Mouse (Mus musculus) layer of hippocampus, adult 18-20 months (tissue): Measurements from ENCODE around the gene Birc2. TPM values are rescaled to one million over a fixed set of nuclear protein-coding genes. Genes with fewer than 3 reads are reported as not detected.
"Not testable (repeated sequence)": the region's sequence is repeated elsewhere in the genome, so short reads cannot be mapped to it uniquely, and the experiment has no call there.

Experiments
- DNase-seq, 2 experiments: peaks; one replicate each; pipeline ENCODE4 v3.0.0; 2022; ENCODE audit warnings: low spot score in 2 of 2
- long read RNA-seq: library from polyadenylated mRNA; stranded (forward); transcript quantifications from one replicate; pipeline ENCODE4 v2.0.0, GENCODE M21; 2021
- total RNA-seq, 2 experiments: library from RNA; stranded (reverse); gene quantifications; 2 replicates each; pipeline ENCODE4 v1.2.3; 2021

Birc2 gene
- 10 to 100 TPM; 33.9 to 38.2 TPM for total RNA-seq
- long read RNA-seq, transcript Birc2-204 (8 exons, 3,331 nt) = major isoform, 35 of 52 reads
- long read RNA-seq, transcript Birc2-202 (7 exons, 3,130 nt) = minor isoform, 8 of 52 reads
- long read RNA-seq, partial matches to known transcripts = 1 of 52 reads
- long read RNA-seq, other reads (novel, unspliced or antisense) = 8 of 52 reads

DNA sequence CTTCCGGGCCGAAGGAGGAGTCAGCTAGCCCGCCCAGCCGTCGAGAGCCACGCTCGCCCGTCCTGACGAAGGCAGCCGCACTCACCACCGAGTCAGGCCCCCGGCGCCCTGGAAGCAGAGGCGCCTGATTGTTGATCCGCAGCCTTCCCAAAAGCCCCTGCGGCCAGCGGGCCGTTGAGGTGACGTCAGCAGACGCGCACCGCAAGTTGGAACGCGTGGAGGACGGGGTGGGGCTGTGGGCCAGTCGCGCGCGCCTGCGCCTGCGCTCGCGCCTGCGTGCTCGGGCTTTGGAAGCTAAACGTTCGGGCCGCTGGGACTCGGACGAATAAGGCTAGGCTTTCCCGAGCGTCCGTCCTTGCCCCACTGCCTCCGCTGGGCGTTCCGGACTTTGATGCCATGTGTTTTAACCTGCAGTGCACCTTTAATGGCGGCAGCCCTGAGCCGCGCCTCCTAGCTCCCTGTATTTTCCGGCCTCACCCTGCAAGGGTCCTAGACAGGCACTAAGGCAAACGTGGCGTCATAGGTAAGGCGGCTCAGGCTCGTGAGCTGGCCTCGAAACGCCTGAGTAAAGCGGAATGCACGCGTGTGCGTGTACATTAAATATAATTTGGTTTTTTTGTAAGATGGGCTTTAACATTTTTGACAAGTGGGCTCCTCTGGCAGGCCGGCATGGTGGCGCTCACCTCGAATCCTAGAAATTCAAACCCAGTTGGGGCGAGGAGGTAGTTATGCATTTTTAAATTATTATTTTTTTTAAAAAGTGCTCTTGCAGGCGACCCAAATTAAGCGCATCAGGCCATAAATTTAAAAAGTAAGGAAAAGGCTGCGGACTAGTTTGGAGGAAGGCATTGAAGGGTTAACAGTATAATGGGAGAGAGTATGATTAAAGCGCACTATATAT, at the start of gene Birc2:
Gene Birc2, minus strand, starts transcription at position 160 of the 901 bp plus-strand sequence.
- peak; percentile 91 to 97 for DNase-seq

DNA sequence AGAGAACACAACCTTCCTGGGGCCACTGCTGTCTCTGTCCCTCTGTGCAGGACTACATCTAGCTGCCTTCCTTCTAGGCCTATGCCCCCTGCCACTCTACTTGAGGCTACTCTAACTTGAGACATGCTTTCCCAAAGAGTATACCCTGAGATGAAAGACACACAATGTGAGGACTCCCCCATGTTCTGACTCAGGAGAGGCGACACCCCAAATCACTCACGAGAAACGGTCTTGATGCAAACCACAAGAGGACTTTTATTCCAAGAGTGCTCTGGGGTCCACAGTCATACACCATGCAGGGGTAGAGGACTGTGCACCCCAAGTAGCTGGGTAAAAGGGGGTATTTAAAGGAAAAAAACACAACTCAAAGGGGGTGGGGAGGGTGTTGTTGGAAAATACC, 47.5 kb upstream of the Birc2 start:
- DNase-seq = no peak

GRCm38 (mm10) chr9:7882304-7882865, 45.5 kb upstream of the Birc2 start:
- DNase-seq = no peak

DNA sequence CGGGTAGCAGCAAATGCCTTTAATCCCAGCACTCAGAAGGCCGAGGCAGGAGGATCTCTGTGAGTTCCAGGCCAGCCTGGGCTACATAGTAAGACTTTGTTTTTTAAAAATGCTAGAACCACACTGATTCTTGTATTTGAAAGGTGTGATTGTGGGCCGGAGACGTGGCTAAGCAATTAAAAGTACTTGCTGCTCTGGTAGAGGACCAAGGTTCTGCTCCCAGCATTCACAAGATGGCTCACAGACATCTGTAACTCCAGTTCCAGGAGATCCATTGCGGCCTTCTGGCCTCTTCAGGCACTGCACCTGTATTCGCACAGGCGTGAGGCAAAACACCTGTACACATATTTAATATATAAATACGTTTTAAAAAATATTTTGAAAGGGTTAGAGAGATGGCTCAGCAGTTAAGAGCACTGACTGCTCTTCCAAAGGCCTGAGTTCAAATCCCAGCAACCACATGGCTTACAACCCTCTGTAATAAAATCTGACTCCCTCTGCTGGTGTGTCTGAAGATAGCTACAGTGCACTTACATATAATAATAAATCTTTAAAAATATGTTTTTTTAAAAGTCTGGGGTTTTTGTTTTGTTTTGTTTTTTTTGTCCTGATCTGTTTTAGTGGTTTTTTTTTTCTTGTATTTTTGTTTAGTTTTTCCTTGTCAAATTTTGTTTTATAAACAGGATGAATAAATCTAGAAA, 36.8 kb upstream of the Birc2 start:
- DNase-seq = no peak

GRCm38 (mm10) chr9:7872775-7873439, 36.0 kb upstream of the Birc2 start, which contains the start of gene Birc3:
TSS of gene Birc3 (minus strand) at chr9:7873186.
- peak in 1 of 2 experiments; percentile 14 for DNase-seq

DNA sequence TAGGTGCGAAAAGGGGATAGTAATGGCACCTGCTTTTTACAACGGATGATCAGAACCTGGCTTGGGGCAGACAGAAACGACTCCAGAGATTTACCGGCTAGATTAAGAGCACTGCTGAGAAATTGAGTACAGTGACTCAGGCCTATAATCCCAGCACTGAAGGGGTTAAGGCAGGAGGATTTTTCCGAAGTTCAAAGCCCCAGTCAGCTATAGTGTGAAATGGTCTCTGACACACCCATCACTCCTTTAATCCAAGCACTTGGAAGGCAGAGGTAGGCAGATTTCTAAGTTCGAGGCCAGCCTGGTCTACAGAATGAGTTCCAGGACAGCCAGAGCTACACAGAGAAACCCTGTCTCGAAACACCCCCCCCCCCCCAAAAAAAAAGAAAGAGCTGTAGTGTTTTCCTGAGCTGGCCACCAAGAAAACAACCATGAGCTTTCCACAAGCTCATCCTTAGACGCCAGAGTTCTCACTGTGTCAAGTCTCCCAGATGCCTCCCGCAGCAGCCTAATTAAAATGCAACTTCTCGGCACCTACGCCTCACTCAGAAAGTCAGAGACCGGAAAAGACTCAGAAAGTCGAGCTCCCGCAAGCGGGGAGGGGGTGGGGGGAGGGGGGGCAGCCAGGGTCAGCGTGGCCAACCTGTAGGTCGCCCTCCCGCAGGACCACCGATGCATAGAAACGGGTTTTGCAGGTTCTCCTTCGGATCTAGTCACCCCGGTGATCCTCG, 35.3 kb upstream of the Birc2 start:
- DNase-seq = no peak

GRCm38 (mm10) chr9:7871316-7872043, 34.6 kb upstream of the Birc2 start:
- DNase-seq = no peak

- DNase-seq = no peak
Measured at GRCm38 (mm10) chr9:7870556-7871315, 33.9 kb upstream of the Birc2 start.

DNA sequence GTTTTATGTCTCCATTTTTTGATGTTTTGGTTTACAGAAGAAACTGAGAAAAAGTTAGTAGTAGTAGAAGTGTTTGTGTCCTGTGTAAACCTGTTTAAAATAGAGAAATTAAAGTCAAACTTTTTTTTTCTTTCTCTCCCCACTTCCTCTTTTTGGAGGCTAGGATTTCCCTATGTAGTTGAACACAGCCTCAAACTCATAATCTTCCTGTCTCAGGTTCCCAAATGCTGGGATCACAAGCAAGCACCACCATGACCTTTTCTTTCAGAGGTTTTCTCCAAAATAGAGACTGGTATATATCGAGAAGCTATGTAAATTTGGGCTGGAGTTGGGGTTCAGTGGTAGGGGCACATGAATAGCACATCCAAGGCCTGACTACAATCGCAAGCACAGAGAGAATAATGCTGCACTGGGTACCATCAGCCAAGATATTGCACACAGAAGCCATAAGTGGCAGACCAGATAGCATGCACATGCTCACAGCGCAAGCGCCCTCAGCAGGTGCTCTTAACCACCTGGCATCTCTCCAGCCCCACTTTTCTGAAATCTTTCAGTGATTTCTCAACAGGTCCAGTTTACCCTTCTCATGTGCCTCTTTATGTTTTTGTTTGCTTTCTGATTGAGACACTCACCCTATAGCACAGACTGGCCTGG, 32.1 kb upstream of the Birc2 start:
- DNase-seq = no peak

- no peak for DNase-seq
Measured at GRCm38 (mm10) chr9:7867981-7868380, 31.1 kb upstream of the Birc2 start.

DNA sequence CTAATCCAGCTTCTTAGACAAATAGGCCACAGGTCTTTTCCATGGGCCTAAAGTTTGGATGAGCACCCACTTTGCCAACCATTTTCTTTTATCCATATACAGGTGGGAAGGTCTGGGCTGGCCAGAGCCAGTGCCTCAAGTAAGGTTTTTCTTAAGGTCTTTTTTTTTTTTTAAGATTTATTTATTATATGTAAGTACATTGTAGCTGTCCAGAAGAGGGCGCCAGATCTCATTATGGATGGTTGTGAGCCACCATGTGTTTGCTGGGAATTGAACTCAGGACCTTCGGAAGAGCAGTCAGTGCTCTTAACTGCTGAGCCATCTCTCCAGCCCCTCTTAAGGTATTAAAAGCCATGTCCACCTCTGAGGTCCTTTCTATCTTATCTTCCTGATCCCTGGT, 30.1 kb upstream of the Birc2 start:
- not testable (repeated sequence) for DNase-seq

GRCm38 (mm10) chr9:7860976-7861375, 24.1 kb upstream of the Birc2 start:
- no peak for DNase-seq

DNA sequence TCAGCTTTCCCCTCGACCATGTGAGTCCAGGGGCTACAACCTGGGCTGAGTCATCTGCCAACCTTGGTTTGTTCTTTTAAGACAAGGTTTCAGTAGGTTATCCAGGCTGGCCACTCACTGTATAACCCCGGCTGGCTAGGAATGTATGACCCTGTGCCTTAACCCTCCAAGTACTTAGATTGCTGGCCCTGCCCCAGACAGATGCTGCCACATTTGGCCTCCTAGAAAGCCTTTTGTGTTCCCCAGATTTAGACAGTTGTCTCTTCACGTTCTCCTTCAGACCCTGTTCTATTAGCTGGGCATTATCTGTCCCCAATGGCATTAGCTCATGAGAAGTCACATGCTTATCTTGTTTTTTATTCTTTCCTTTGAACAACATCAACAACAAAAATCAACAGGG, 19.0 kb upstream of the Birc2 start:
- DNase-seq = no peak

DNA sequence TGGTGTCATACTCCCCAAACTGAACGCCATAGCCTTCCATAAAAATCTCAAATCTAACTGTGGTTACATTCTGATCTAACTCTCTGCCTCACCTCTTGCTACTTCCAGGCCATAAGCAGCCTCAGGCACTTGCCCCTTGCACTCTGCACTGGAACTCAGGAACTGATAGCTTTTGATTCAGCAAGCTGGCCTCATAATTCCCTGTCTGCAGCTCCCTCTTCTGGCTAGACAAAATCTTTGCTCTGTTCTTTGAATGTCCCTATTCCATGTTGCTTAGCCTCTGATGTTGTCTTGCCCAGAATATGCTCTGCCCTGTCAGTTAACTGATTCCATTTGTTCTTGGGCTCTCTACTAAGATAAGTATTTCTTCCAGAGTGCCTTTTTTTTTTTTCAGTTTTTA, 18.5 kb upstream of the Birc2 start:
- DNase-seq = peak in 1 of 2 experiments; percentile 53

GRCm38 (mm10) chr9:7854196-7854595, 17.3 kb upstream of the Birc2 start:
- DNase-seq = not testable (repeated sequence)

- no peak for DNase-seq
Measured at GRCm38 (mm10) chr9:7852346-7853230, 15.7 kb upstream of the Birc2 start.

- no peak for DNase-seq
Measured at GRCm38 (mm10) chr9:7851841-7852240, 15.0 kb upstream of the Birc2 start.
